In genomic region chr5:35740716-35741115, GRCm38 (mm10) we compare ENCODE assay signal across 21 mouse cellular contexts. TPM values are rescaled to one million over a fixed set of nuclear protein-coding genes. Genes with fewer than 3 reads are reported as not detected.
A peak's percentile ranks its signal among the peaks of the same experiment; 100 is the strongest.
DNase-seq lines count a peak whose midpoint lies in the region; ATAC-seq and TF ChIP-seq lines count a peak whose summit lies in the region.
"Had no signal": no experiment of that assay in that cellular context is flagged by ENCODE, and none has a peak within 500 bp of the region (broad histone marks: within the 10 kb centered on the region; RNA-seq: fewer than 3 reads in every experiment).

No protein-coding gene starts in this region.

- H3K9ac ChIP-seq in kidney, embryonic 15.5 days: no peak overlapping the region
- no peak overlapping the region for H3K9ac ChIP-seq in lung, postnatal 0 days (replicated peaks; ENCODE audit: low read depth)
- no peak overlapping the region for H3K9ac ChIP-seq in intestine, embryonic 15.5 days
- H3K9ac ChIP-seq: embryonic facial prominence, embryonic 15.5 days; forebrain, postnatal 0 days; hindbrain, embryonic 13.5 days; neural tube, embryonic 15.5 days had no signal

- H3K27me3 ChIP-seq in kidney, embryonic 15.5 days: peaks cover 10% of the 10 kb centered on the region
- H3K27me3 ChIP-seq in lung, postnatal 0 days (replicated peaks; ENCODE audit: insufficient read depth, low read length): no peaks in the 10 kb centered on the region
- no peaks in the 10 kb centered on the region for H3K27me3 ChIP-seq in intestine, embryonic 15.5 days (replicated peaks)

- H3K36me3 ChIP-seq in kidney, embryonic 15.5 days: no peaks in the 10 kb centered on the region
- H3K36me3 ChIP-seq in lung, postnatal 0 days (ENCODE audit: insufficient read depth, low read length): no peaks in the 10 kb centered on the region
- no peaks in the 10 kb centered on the region for H3K36me3 ChIP-seq in intestine, embryonic 15.5 days
- H3K36me3 ChIP-seq: embryonic facial prominence, embryonic 15.5 days; hindbrain, embryonic 13.5 days; neural tube, embryonic 15.5 days had no signal

- no peak for DNase-seq in kidney, adult 18-20 months
- peak; percentile 30 for DNase-seq in lung, postnatal 0 days (ENCODE audit: low spot score)
- DNase-seq in lung, adult 18-20 months: no peak
- DNase-seq in yolk sac, embryonic 10.5 days (ENCODE audit: low spot score): peak; percentile 62
- DNase-seq in neural tube, embryonic 10.5 days (ENCODE audit: extremely low spot score, low spot score): no peak
- DNase-seq in embryo, embryonic 10 days (ENCODE audit: low spot score): no peak
- DNase-seq: cerebellum, adult 2 months; cerebellum, postnatal 36 days; forebrain, postnatal 0 days; gastrocnemius, postnatal 14 days; kidney, postnatal 14 days; right cerebral cortex, adult 18-20 months; right cerebral cortex, postnatal 4 days; thymus, postnatal 25 days had no signal

- no peaks in the 10 kb centered on the region for H3K9me3 ChIP-seq in kidney, embryonic 15.5 days (replicated peaks)
- no peaks in the 10 kb centered on the region for H3K9me3 ChIP-seq in lung, postnatal 0 days (ENCODE audit: low read length)
- H3K9me3 ChIP-seq in intestine, embryonic 15.5 days: no peaks in the 10 kb centered on the region
- H3K9me3 ChIP-seq: embryonic facial prominence, embryonic 15.5 days; hindbrain, embryonic 13.5 days; neural tube, embryonic 15.5 days had no signal

- WGBS in kidney, embryonic 15.5 days: 21% methylated on average over 10 of the region's 10 CpGs
- WGBS in lung, postnatal 0 days: 21% methylated on average over 10 of the region's 10 CpGs
- WGBS in intestine, embryonic 15.5 days: 17% methylated on average over 10 of the region's 10 CpGs

- H3K27ac ChIP-seq in kidney, embryonic 15.5 days: peak overlapping the region; percentile 78
- peak overlapping the region; percentile 88 for H3K27ac ChIP-seq in lung, postnatal 0 days (ENCODE audit: low read length)
- peak overlapping the region; percentile 71 for H3K27ac ChIP-seq in intestine, embryonic 15.5 days
- H3K27ac ChIP-seq: hindbrain, embryonic 13.5 days; layer of hippocampus, adult 2 months; neural tube, embryonic 15.5 days had no signal

- no peak overlapping the region for H3K4me2 ChIP-seq in kidney, embryonic 15.5 days
- no peak overlapping the region for H3K4me2 ChIP-seq in lung, postnatal 0 days (replicated peaks; ENCODE audit: low read depth, low read length)
- peak overlapping the region; percentile 24 for H3K4me2 ChIP-seq in intestine, embryonic 15.5 days (replicated peaks)
- H3K4me2 ChIP-seq: embryonic facial prominence, embryonic 15.5 days; hindbrain, embryonic 13.5 days; midbrain, embryonic 11.5 days; neural tube, embryonic 15.5 days had no signal

- no peak for TF ChIP-seq EP300 in lung, postnatal 0 days (IDR thresholded peaks at IDR 0.05)

- H3K4me1 ChIP-seq in kidney, embryonic 15.5 days: peaks cover 46% of the 10 kb centered on the region
- H3K4me1 ChIP-seq in lung, postnatal 0 days (ENCODE audit: insufficient read depth, low read depth, low read length): peaks cover 26% of the 10 kb centered on the region
- peaks cover 33% of the 10 kb centered on the region for H3K4me1 ChIP-seq in intestine, embryonic 15.5 days (replicated peaks)
- H3K4me1 ChIP-seq: neural tube, embryonic 15.5 days had no signal

- ATAC-seq in kidney, embryonic 15.5 days (replicated peaks; ENCODE audit: low FRiP score): no peak
- no peak for ATAC-seq in lung, postnatal 0 days
- ATAC-seq in intestine, embryonic 15.5 days: no peak
- ATAC-seq: forebrain, postnatal 0 days had no signal

- no peak overlapping the region for H3K4me3 ChIP-seq in kidney, embryonic 15.5 days (replicated peaks)
- no peak overlapping the region for H3K4me3 ChIP-seq in lung, postnatal 0 days (ENCODE audit: low read depth, low read length)
- H3K4me3 ChIP-seq in intestine, embryonic 15.5 days (replicated peaks): no peak overlapping the region
- H3K4me3 ChIP-seq: embryonic facial prominence, embryonic 15.5 days; hindbrain, embryonic 13.5 days; layer of hippocampus, adult 2 months; neural tube, embryonic 15.5 days had no signal

- TF ChIP-seq CTCF in lung, postnatal 0 days (IDR thresholded peaks at IDR 0.05): no peak

RNA-seq across cellular contexts. Expression of gene Sh3tc1, which starts 0.9 kb away (rescaled TPM):
- polyA plus RNA-seq in kidney, embryonic 15.5 days (2015; fragmentation: Nextera tagmentation; extraction: Ambion mirVana): 16.6 and 20.4 TPM in 2 replicates
- polyA plus RNA-seq in lung, postnatal 0 days (2015; fragmentation: Nextera tagmentation; extraction: Ambion mirVana): 21.1 and 22.9 TPM in 2 replicates
- 16.0 and 17.8 TPM in 2 replicates for polyA plus RNA-seq in intestine, embryonic 15.5 days (2015; fragmentation: Nextera tagmentation; extraction: Ambion mirVana)

RNA-seq across cellular contexts. Expression of gene Ablim2, which starts 17.0 kb away (rescaled TPM):
- 1.7 and 2.7 TPM in 2 replicates for polyA plus RNA-seq in kidney, embryonic 15.5 days (2015; fragmentation: Nextera tagmentation; extraction: Ambion mirVana)
- 0.74 and 0.75 TPM in 2 replicates for polyA plus RNA-seq in lung, postnatal 0 days (2015; fragmentation: Nextera tagmentation; extraction: Ambion mirVana)
- 3.7 and 4.1 TPM in 2 replicates for polyA plus RNA-seq in intestine, embryonic 15.5 days (2015; fragmentation: Nextera tagmentation; extraction: Ambion mirVana)

Comparison
In these comparisons a context has a peak if more than half of its experiments do, and no peak if none do; other contexts are left out.
1. DNase-seq: peak in lung, postnatal 0 days (single experiment) and yolk sac, embryonic 10.5 days (single experiment); none in kidney, adult 18-20 months (single experiment), lung, adult 18-20 months (0 of 2), neural tube, embryonic 10.5 days (single experiment) and embryo, embryonic 10 days (single experiment).
2. Peak in every context shown above with its lines, with median percentiles within 50 percentile points of each other: H3K27ac ChIP-seq.